Mouse (Mus musculus) megakaryocyte, embryonic 14.5 days (primary cell): ENCODE data around the gene Palm. TPM values are rescaled to one million over a fixed set of nuclear protein-coding genes. Genes with fewer than 3 reads are reported as not detected.

Source experiments
- H3K27me3 ChIP-seq: replicated peaks from 2 replicates; pipeline ENCODE3; 2012; ENCODE audit warnings: inconsistent platforms
- H3K36me3 ChIP-seq: replicated peaks from 2 replicates; pipeline ENCODE3; 2012; ENCODE audit warnings: low read length, inconsistent platforms, mixed read lengths
- H3K4me1 ChIP-seq: 2 replicates; pipeline ENCODE4 v1.6.1; 2012; ENCODE audit warnings: inconsistent platforms
- H3K4me3 ChIP-seq: replicated peaks from 2 replicates; pipeline ENCODE3; 2012; ENCODE audit warnings: moderate library complexity, mild to moderate bottlenecking, inconsistent platforms
- H3K9me3 ChIP-seq: 2 replicates; pipeline ENCODE4 v1.6.1; 2012; ENCODE audit warnings: inconsistent platforms
- FLI1 ChIP-seq: IDR thresholded peaks from 2 replicates; pipeline ENCODE4 v1.6.1; 2012; ENCODE audit warnings: low read length, inconsistent platforms, mixed read lengths
- GATA1 ChIP-seq: IDR thresholded peaks from 3 replicates; pipeline ENCODE4 v1.6.1; 2012; ENCODE audit warnings: mixed read lengths, low read length, inconsistent platforms, borderline replicate concordance
- polyA plus RNA-seq: library from polyadenylated mRNA; stranded (reverse); fragments of >175 nt; gene quantifications from 2 replicates; pipeline ENCODE4 v1.2.3, GENCODE M21; 2012; ENCODE audit warnings: low replicate concordance; ENCODE audit not compliant: insufficient read depth

The Palm gene
- polyA plus RNA-seq, 1 experiment = 39.0 TPM

GRCm38 (mm10) chr10:79783050-79783449 is 10.3 kb upstream of the Palm start:
- Histone ChIP-seq H3K9me3 (no peaks in the 10 kb centered on the region), H3K36me3 (no peaks in the 10 kb centered on the region), H3K27me3 (peaks cover 38% of the 10 kb centered on the region), H3K4me3 (no peak overlapping the region), H3K4me1 (peaks cover 57% of the 10 kb centered on the region)
- no peak for TF ChIP-seq GATA1
- TF ChIP-seq FLI1 = no peak

- Histone ChIP-seq H3K27me3 (peaks cover 28% of the 10 kb centered on the region), H3K9me3 (no peaks in the 10 kb centered on the region), H3K36me3 (no peaks in the 10 kb centered on the region), H3K4me1 (peaks cover 53% of the 10 kb centered on the region), H3K4me3 (no peak overlapping the region)
- TF ChIP-seq FLI1 (no peak), GATA1 (no peak)
These were observed 9.2 kb upstream of the Palm start for GRCm38 (mm10) chr10:79783920-79784800.

- TF ChIP-seq FLI1 = no peak
- no peak for TF ChIP-seq GATA1
- Histone ChIP-seq H3K27me3 (peaks cover 26% of the 10 kb centered on the region), H3K4me1 (peaks cover 37% of the 10 kb centered on the region), H3K36me3 (no peaks in the 10 kb centered on the region), H3K4me3 (peak overlapping the region; percentile 68), H3K9me3 (no peaks in the 10 kb centered on the region)
These were observed 4.8 kb upstream of the Palm start for GRCm38 (mm10) chr10:79788386-79789158.

- TF ChIP-seq FLI1 = no peak
- TF ChIP-seq GATA1 = no peak
- H3K36me3 ChIP-seq = no peaks in the 10 kb centered on the region
- H3K4me1 ChIP-seq = peaks cover 40% of the 10 kb centered on the region
- H3K4me3 ChIP-seq = no peak overlapping the region
- H3K27me3 ChIP-seq = peaks cover 31% of the 10 kb centered on the region
- no peaks in the 10 kb centered on the region for H3K9me3 ChIP-seq
These were observed 3.8 kb upstream of the Palm start for GRCm38 (mm10) chr10:79789581-79789980.

GRCm38 (mm10) chr10:79790861-79791260 is 2.5 kb upstream of the Palm start, which contains the start of gene Prss57:
Prss57 (minus strand) TSS chr10:79790961.
- TF ChIP-seq GATA1 (no peak), FLI1 (no peak)
- H3K36me3 ChIP-seq = no peaks in the 10 kb centered on the region
- peaks cover 2% of the 10 kb centered on the region; the same call in 1 of the 2 replicates for H3K9me3 ChIP-seq
- peaks cover 30% of the 10 kb centered on the region for H3K27me3 ChIP-seq
- peaks cover 46% of the 10 kb centered on the region for H3K4me1 ChIP-seq
- H3K4me3 ChIP-seq = no peak within 1 kb of the TSS

- H3K36me3 ChIP-seq = no peaks in the 10 kb centered on the region
- peaks cover 2% of the 10 kb centered on the region; the same call in 1 of the 2 replicates for H3K9me3 ChIP-seq
- peaks cover 56% of the 10 kb centered on the region for H3K4me1 ChIP-seq
- peak overlapping the region; percentile 93 for H3K4me3 ChIP-seq
- TF ChIP-seq FLI1 (no peak), GATA1 (no peak)
- H3K27me3 ChIP-seq = peaks cover 26% of the 10 kb centered on the region
These were observed 882 bp upstream of the Palm start for GRCm38 (mm10) chr10:79792339-79793040.

GRCm38 (mm10) chr10:79793738-79794490 is 542 bp downstream of the Palm start:
- TF ChIP-seq GATA1 = no peak
- no peak for TF ChIP-seq FLI1
- Histone ChIP-seq H3K4me1 (peaks cover 63% of the 10 kb centered on the region), H3K9me3 (peaks cover 2% of the 10 kb centered on the region; the same call in 1 of the 2 replicates), H3K27me3 (peaks cover 26% of the 10 kb centered on the region), H3K4me3 (peak overlapping the region; percentile 93), H3K36me3 (no peaks in the 10 kb centered on the region)

- Histone ChIP-seq H3K4me3 (peak overlapping the region; percentile 93), H3K27me3 (peaks cover 23% of the 10 kb centered on the region), H3K9me3 (peaks cover 2% of the 10 kb centered on the region; the same call in 1 of the 2 replicates), H3K36me3 (no peaks in the 10 kb centered on the region), H3K4me1 (peaks cover 68% of the 10 kb centered on the region)
- TF ChIP-seq GATA1 (no peak), FLI1 (no peak)
These were observed 1.1 kb downstream of the Palm start for GRCm38 (mm10) chr10:79794491-79794931.

GRCm38 (mm10) chr10:79795905-79796304 is 2.5 kb downstream of the Palm start:
- Histone ChIP-seq H3K4me1 (peaks cover 65% of the 10 kb centered on the region), H3K4me3 (no peak overlapping the region), H3K27me3 (peaks cover 17% of the 10 kb centered on the region), H3K36me3 (no peaks in the 10 kb centered on the region), H3K9me3 (peaks cover 2% of the 10 kb centered on the region; the same call in 1 of the 2 replicates)
- no peak for TF ChIP-seq GATA1
- TF ChIP-seq FLI1 = no peak
